Mouse (Mus musculus): ENCODE data around the gene Spire2. TPM values are rescaled to one million over a fixed set of nuclear protein-coding genes. Genes with fewer than 3 reads are reported as not detected.

Spire2 gene
- polyA plus RNA-seq, 1 experiment = 0.22 TPM

GRCm38 (mm10) chr8:123349073-123349472, 16.6 kb downstream of the Spire2 start:
- TF ChIP-seq GATA1 (IDR thresholded peaks at IDR 0.05; ENCODE audit: low read length) = no peak

GRCm38 (mm10) chr8:123352118-123352517, 19.6 kb downstream of the Spire2 start:
- TF ChIP-seq GATA1 (IDR thresholded peaks at IDR 0.05; ENCODE audit: low read length) = no peak

GRCm38 (mm10) chr8:123352786-123353185, 20.3 kb downstream of the Spire2 start:
- no peak for TF ChIP-seq GATA1 (IDR thresholded peaks at IDR 0.05; ENCODE audit: low read length)

- no peak for TF ChIP-seq GATA1 (IDR thresholded peaks at IDR 0.05; ENCODE audit: low read length)
These were observed 20.7 kb downstream of the Spire2 start for GRCm38 (mm10) chr8:123353216-123353615.

- no peak for TF ChIP-seq GATA1 (IDR thresholded peaks at IDR 0.05; ENCODE audit: low read length)
These were observed 28.7 kb downstream of the Spire2 start for GRCm38 (mm10) chr8:123361082-123361739.

GRCm38 (mm10) chr8:123373403-123374238, 41.1 kb downstream of the Spire2 start, which contains the start of gene Tcf25:
Tcf25 (plus strand) TSS chr8:123373753.
- TF ChIP-seq GATA1 (IDR thresholded peaks at IDR 0.05; ENCODE audit: low read length) = no peak

GRCm38 (mm10) chr8:123374239-123374578, 41.7 kb downstream of the Spire2 start:
- no peak for TF ChIP-seq GATA1 (IDR thresholded peaks at IDR 0.05; ENCODE audit: low read length)

GRCm38 (mm10) chr8:123375701-123376100, 43.2 kb downstream of the Spire2 start:
- TF ChIP-seq GATA1 (IDR thresholded peaks at IDR 0.05; ENCODE audit: low read length) = no peak

GRCm38 (mm10) chr8:123376106-123376505, 43.6 kb downstream of the Spire2 start:
- no peak for TF ChIP-seq GATA1 (IDR thresholded peaks at IDR 0.05; ENCODE audit: low read length)

- TF ChIP-seq GATA1 (IDR thresholded peaks at IDR 0.05; ENCODE audit: low read length) = no peak
These were observed 49.2 kb downstream of the Spire2 start for GRCm38 (mm10) chr8:123381711-123382110.

- no peak for TF ChIP-seq GATA1 (IDR thresholded peaks at IDR 0.05; ENCODE audit: low read length)
These were observed 50.0 kb downstream of the Spire2 start for GRCm38 (mm10) chr8:123382516-123382915.

GRCm38 (mm10) chr8:123384883-123385540, 52.5 kb downstream of the Spire2 start:
- TF ChIP-seq GATA1 (IDR thresholded peaks at IDR 0.05; ENCODE audit: low read length) = no peak

GRCm38 (mm10) chr8:123387041-123387440, 54.5 kb downstream of the Spire2 start:
- TF ChIP-seq GATA1 (IDR thresholded peaks at IDR 0.05; ENCODE audit: low read length) = no peak

GRCm38 (mm10) chr8:123387801-123388200, 55.3 kb downstream of the Spire2 start:
- TF ChIP-seq GATA1 (IDR thresholded peaks at IDR 0.05; ENCODE audit: low read length) = no peak

- no peak for TF ChIP-seq GATA1 (IDR thresholded peaks at IDR 0.05; ENCODE audit: low read length)
These were observed 56.5 kb downstream of the Spire2 start for GRCm38 (mm10) chr8:123389026-123389425.

- TF ChIP-seq GATA1 (IDR thresholded peaks at IDR 0.05; ENCODE audit: low read length) = no peak
These were observed 65.8 kb downstream of the Spire2 start for GRCm38 (mm10) chr8:123398308-123398707.
